ENCODE assay signal across 8 mouse cellular contexts in genomic region chr17:48409380-48410298, GRCm38 (mm10). TPM values are rescaled to one million over a fixed set of nuclear protein-coding genes. Genes with fewer than 3 reads are reported as not detected.
DNase-seq lines count a peak whose midpoint lies in the region; ATAC-seq lines count a peak whose summit lies in the region.

Gene Nfya, minus strand, starts transcription at chr17:48409906.
Gene Oard1, plus strand, starts transcription at chr17:48410014.

- peak within 1 kb of the TSS; percentile 90 for H3K4me2 ChIP-seq in heart, embryonic 13.5 days
- H3K4me2 ChIP-seq in liver, embryonic 12.5 days = peak within 1 kb of the TSS; percentile 86
- H3K4me2 ChIP-seq in stomach, embryonic 15.5 days = peak within 1 kb of the TSS; percentile 79

- no peaks in the 10 kb centered on the region for H3K27me3 ChIP-seq in heart, embryonic 13.5 days (replicated peaks)
- no peaks in the 10 kb centered on the region for H3K27me3 ChIP-seq in liver, embryonic 12.5 days (replicated peaks)
- H3K27me3 ChIP-seq in stomach, embryonic 15.5 days (replicated peaks) = no peaks in the 10 kb centered on the region

- H3K27ac ChIP-seq in brown adipose tissue, adult 24 weeks (replicated peaks; ENCODE audit: low read depth, low read length) = peak within 1 kb of the TSS; percentile 97
- peak within 1 kb of the TSS; percentile 100 for H3K27ac ChIP-seq in heart, embryonic 13.5 days (replicated peaks)
- H3K27ac ChIP-seq in liver, embryonic 12.5 days = peak within 1 kb of the TSS; percentile 100
- peak within 1 kb of the TSS; percentile 99 for H3K27ac ChIP-seq in stomach, embryonic 15.5 days

- DNase-seq in CD4-positive, CD25-positive, alpha-beta regulatory T cell, adult 2 months (ENCODE audit: low read depth, low spot score) = peak; percentile 100
- DNase-seq in fat pad, adult 2 months (ENCODE audit: extremely low read depth, low read depth, low spot score) = peak; percentile 81
- peak; percentile 100 for DNase-seq in kidney, postnatal 10 days
- peak; percentile 100 for DNase-seq in natural killer cell, adult 2 months (ENCODE audit: low spot score in 2 of 2)

- H3K9me3 ChIP-seq in heart, embryonic 13.5 days = no peaks in the 10 kb centered on the region
- no peaks in the 10 kb centered on the region for H3K9me3 ChIP-seq in liver, embryonic 12.5 days (replicated peaks)
- no peaks in the 10 kb centered on the region for H3K9me3 ChIP-seq in stomach, embryonic 15.5 days

- ATAC-seq in heart, embryonic 13.5 days (ENCODE audit: extremely low read depth, insufficient number of reproducible peaks, low FRiP score, low TSS enrichment) = peak; percentile 92
- peak; percentile 91 for ATAC-seq in liver, embryonic 12.5 days
- peak; percentile 96 for ATAC-seq in stomach, embryonic 15.5 days (ENCODE audit: insufficient read depth, low FRiP score, low read depth)

- WGBS in heart, embryonic 13.5 days = under 1% methylated on average over 82 of the region's 84 CpGs
- WGBS in liver, embryonic 12.5 days (ENCODE audit: insufficient replicate concordance) = under 1% methylated on average over 84 of the region's 84 CpGs
- under 1% methylated on average over 82 of the region's 84 CpGs for WGBS in stomach, embryonic 15.5 days

- peaks cover 29% of the 10 kb centered on the region for H3K36me3 ChIP-seq in heart, embryonic 13.5 days
- peaks cover 39% of the 10 kb centered on the region for H3K36me3 ChIP-seq in liver, embryonic 12.5 days
- H3K36me3 ChIP-seq in stomach, embryonic 15.5 days = peaks cover 6% of the 10 kb centered on the region; the same call in 1 of the 2 replicates

- H3K4me3 ChIP-seq in brown adipose tissue, adult 24 weeks (ENCODE audit: insufficient read depth, low read depth, low read length) = peak within 1 kb of the TSS; percentile 99
- peak within 1 kb of the TSS; percentile 91 for H3K4me3 ChIP-seq in heart, embryonic 13.5 days
- H3K4me3 ChIP-seq in liver, embryonic 12.5 days = peak within 1 kb of the TSS; percentile 90
- peak within 1 kb of the TSS; percentile 69 for H3K4me3 ChIP-seq in stomach, embryonic 15.5 days (replicated peaks)

- H3K9ac ChIP-seq in heart, embryonic 13.5 days = peak within 1 kb of the TSS; percentile 99
- H3K9ac ChIP-seq in liver, embryonic 12.5 days = peak within 1 kb of the TSS; percentile 99
- peak within 1 kb of the TSS; percentile 79 for H3K9ac ChIP-seq in stomach, embryonic 15.5 days

- H3K4me1 ChIP-seq in brown adipose tissue, adult 24 weeks (ENCODE audit: control insufficient read depth, insufficient read depth, insufficient read length, low read length) = peaks cover 2% of the 10 kb centered on the region; the same call in 1 of the 2 replicates
- H3K4me1 ChIP-seq in heart, embryonic 13.5 days = peaks cover 43% of the 10 kb centered on the region
- H3K4me1 ChIP-seq in liver, embryonic 12.5 days = peaks cover 58% of the 10 kb centered on the region
- H3K4me1 ChIP-seq in stomach, embryonic 15.5 days = peaks cover 18% of the 10 kb centered on the region; the same call in 1 of the 2 replicates

RNA-seq across cellular contexts. Expression of gene Nfya, which starts in this region (rescaled TPM):
- 6.3 and 10.9 TPM in 2 replicates for polyA plus RNA-seq in brown adipose tissue, adult 24 weeks (2012; ENCODE audit: insufficient read depth, insufficient read length, missing spikeins)
- 9.9 and 10.5 TPM in 2 replicates for polyA plus RNA-seq in heart, embryonic 13.5 days (2015; fragmentation: Nextera tagmentation; extraction: Ambion mirVana)
- 10.9 and 11.3 TPM in 2 replicates for polyA plus RNA-seq in liver, embryonic 12.5 days (2016; fragmentation: Nextera tagmentation; extraction: Ambion mirVana)
- polyA plus RNA-seq in stomach, embryonic 15.5 days (2015; fragmentation: Nextera tagmentation; extraction: Ambion mirVana) = 11.4 and 12.3 TPM in 2 replicates

RNA-seq across cellular contexts. Expression of gene Oard1, which starts in this region (rescaled TPM):
- polyA plus RNA-seq in brown adipose tissue, adult 24 weeks (2012; ENCODE audit: insufficient read depth, insufficient read length, missing spikeins) = 34.0 and 34.6 TPM in 2 replicates
- polyA plus RNA-seq in heart, embryonic 13.5 days (2015; fragmentation: Nextera tagmentation; extraction: Ambion mirVana) = 44.3 and 44.6 TPM in 2 replicates
- 56.5 and 58.1 TPM in 2 replicates for polyA plus RNA-seq in liver, embryonic 12.5 days (2016; fragmentation: Nextera tagmentation; extraction: Ambion mirVana)
- 61.1 and 68.7 TPM in 2 replicates for polyA plus RNA-seq in stomach, embryonic 15.5 days (2015; fragmentation: Nextera tagmentation; extraction: Ambion mirVana)

Comparison
In these comparisons a context has a peak if more than half of its experiments do, and no peak if none do; other contexts are left out.
1. Peak in every context shown above with its lines: DNase-seq, ATAC-seq, H3K4me3 ChIP-seq and H3K27ac ChIP-seq.